Mouse (Mus musculus): ENCODE results near the gene Gm49383. TPM values are rescaled to one million over a fixed set of nuclear protein-coding genes. Genes with fewer than 3 reads are reported as not detected.
A peak's percentile ranks its signal among the peaks of the same experiment; 100 is the strongest.

The Gm49383 gene
- total RNA-seq, 2 experiments from 2014 or later = 3.1 to 3.4 TPM

GRCm38 (mm10) chr12:69192637-69193036 lies 4.3 kb downstream of the Gm49383 start:
- no peak overlapping the region for H3K4me3 ChIP-seq
- intact Hi-C loops (cut with DNase I) = loop anchor here (10.0 kb wide), 1 partner anchor 382 kb away; no protein-coding TSS in a partner anchor
- no peak for DNase-seq
- H3K27ac ChIP-seq = no peak overlapping the region
- no peak for TF ChIP-seq CTCF (IDR thresholded peaks at IDR 0.05)

GRCm38 (mm10) chr12:69191396-69191795 lies 5.5 kb downstream of the Gm49383 start:
- no peak for DNase-seq
- no peak overlapping the region for H3K27ac ChIP-seq
- no peak overlapping the region for H3K4me3 ChIP-seq
- no peak for TF ChIP-seq CTCF (IDR thresholded peaks at IDR 0.05)
- intact Hi-C loops (cut with DNase I) = loop anchor here (10.0 kb wide), 1 partner anchor 383 kb away; no protein-coding TSS in a partner anchor

GRCm38 (mm10) chr12:69190522-69190921 lies 6.4 kb downstream of the Gm49383 start:
- Histone ChIP-seq H3K4me3 (no peak overlapping the region), H3K27ac (no peak overlapping the region)
- peak; percentile 65 for TF ChIP-seq CTCF (IDR thresholded peaks at IDR 0.05)
- intact Hi-C loops (cut with DNase I) = loop anchor here (10.0 kb wide), 1 partner anchor 384 kb away; no protein-coding TSS in a partner anchor
- no peak for DNase-seq

- intact Hi-C loops (cut with DNase I) = loop anchor here (10.0 kb wide), 1 partner anchor 385 kb away; no protein-coding TSS in a partner anchor
- no peak for DNase-seq
- no peak overlapping the region for H3K27ac ChIP-seq
- no peak overlapping the region for H3K4me3 ChIP-seq
- TF ChIP-seq CTCF (IDR thresholded peaks at IDR 0.05) = no peak
Measured at GRCm38 (mm10) chr12:69190074-69190473, 6.8 kb downstream of the Gm49383 start.

- no peak for DNase-seq
- no peak overlapping the region for H3K4me3 ChIP-seq
- H3K27ac ChIP-seq = no peak overlapping the region
- no peak for TF ChIP-seq CTCF (IDR thresholded peaks at IDR 0.05)
- intact Hi-C loops (cut with DNase I) = no loop called here
Measured at GRCm38 (mm10) chr12:69186811-69187471, 10.0 kb downstream of the Gm49383 start.

GRCm38 (mm10) chr12:69185371-69185770 lies 11.5 kb downstream of the Gm49383 start:
- intact Hi-C loops (cut with DNase I) = no loop called here
- DNase-seq = no peak
- Histone ChIP-seq H3K4me3 (peak overlapping the region; percentile 99), H3K27ac (peak overlapping the region; percentile 95; the same call in 1 of the 2 replicates)
- TF ChIP-seq CTCF (IDR thresholded peaks at IDR 0.05) = no peak

GRCm38 (mm10) chr12:69184342-69185295 lies 12.3 kb downstream of the Gm49383 start:
- intact Hi-C loops (cut with DNase I) = no loop called here
- DNase-seq = peak; percentile 75
- no peak for TF ChIP-seq CTCF (IDR thresholded peaks at IDR 0.05)
- peak overlapping the region; percentile 95 for H3K27ac ChIP-seq
- H3K4me3 ChIP-seq = peak overlapping the region; percentile 99

- intact Hi-C loops (cut with DNase I) = no loop called here
- Histone ChIP-seq H3K27ac (peak within 1 kb of the TSS; percentile 95), H3K4me3 (peak within 1 kb of the TSS; percentile 99)
- no peak for TF ChIP-seq CTCF (IDR thresholded peaks at IDR 0.05)
- peak; percentile 99 for DNase-seq
Measured at GRCm38 (mm10) chr12:69183583-69184308, 13.2 kb downstream of the Gm49383 start, which contains the start of the genes Rpl36al and Mgat2. Gene Rpl36al (minus strand): TSS chr12:69184083. Gene Mgat2 (plus strand): TSS chr12:69184157.

GRCm38 (mm10) chr12:69181800-69182199 lies 15.1 kb downstream of the Gm49383 start:
- H3K27ac ChIP-seq = no peak overlapping the region
- intact Hi-C loops (cut with DNase I) = no loop called here
- DNase-seq = no peak
- H3K4me3 ChIP-seq = no peak overlapping the region
- no peak for TF ChIP-seq CTCF (IDR thresholded peaks at IDR 0.05)

GRCm38 (mm10) chr12:69179371-69179770 lies 17.5 kb downstream of the Gm49383 start:
- no peak for TF ChIP-seq CTCF (IDR thresholded peaks at IDR 0.05)
- intact Hi-C loops (cut with DNase I) = no loop called here
- H3K27ac ChIP-seq = no peak overlapping the region
- no peak overlapping the region for H3K4me3 ChIP-seq
- no peak for DNase-seq

GRCm38 (mm10) chr12:69177526-69177925 lies 19.4 kb downstream of the Gm49383 start:
- H3K4me3 ChIP-seq = no peak overlapping the region
- TF ChIP-seq CTCF (IDR thresholded peaks at IDR 0.05) = no peak
- H3K27ac ChIP-seq = no peak overlapping the region
- intact Hi-C loops (cut with DNase I) = no loop called here
- DNase-seq = no peak

- Histone ChIP-seq H3K4me3 (no peak overlapping the region), H3K27ac (no peak overlapping the region)
- intact Hi-C loops (cut with DNase I) = no loop called here
- no peak for DNase-seq
- TF ChIP-seq CTCF (IDR thresholded peaks at IDR 0.05) = no peak
Measured at GRCm38 (mm10) chr12:69175975-69176374, 20.9 kb downstream of the Gm49383 start.

Data from gastrocnemius, adult 2 months (tissue).